Mouse (Mus musculus): ENCODE results near the gene Olfr1406.
"Not testable (repeated sequence)": the region's sequence is repeated elsewhere in the genome, so short reads cannot be mapped to it uniquely, and the experiment has no call there.

Gene Olfr1406

GRCm38 (mm10) chr1:173190540-173190939 lies at the start of gene Olfr1406:
Gene Olfr1406 (minus strand): TSS chr1:173190640.
- no peak for DNase-seq (ENCODE audit: low read depth)

DNA sequence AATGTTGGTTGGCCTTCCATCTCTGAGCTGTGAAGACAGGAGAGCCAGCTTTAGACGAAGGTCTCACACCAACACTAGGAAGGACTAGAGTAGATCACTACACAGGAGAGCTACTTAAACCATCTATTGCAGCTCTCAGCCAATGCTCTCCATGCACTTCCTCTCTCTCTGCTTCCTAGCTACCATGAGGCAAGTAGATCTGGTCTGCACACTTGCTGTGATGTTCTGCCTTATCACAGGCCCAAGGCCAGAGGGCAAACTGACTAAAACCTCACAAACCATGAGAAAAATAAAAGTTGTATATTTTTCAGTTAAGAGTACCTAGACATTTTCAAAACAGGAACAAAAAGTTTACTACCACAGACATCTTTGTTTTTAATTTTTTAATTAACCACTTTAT lies 46.6 kb upstream of the Olfr1406 start:
- DNase-seq (ENCODE audit: low read depth): not testable (repeated sequence)

DNA sequence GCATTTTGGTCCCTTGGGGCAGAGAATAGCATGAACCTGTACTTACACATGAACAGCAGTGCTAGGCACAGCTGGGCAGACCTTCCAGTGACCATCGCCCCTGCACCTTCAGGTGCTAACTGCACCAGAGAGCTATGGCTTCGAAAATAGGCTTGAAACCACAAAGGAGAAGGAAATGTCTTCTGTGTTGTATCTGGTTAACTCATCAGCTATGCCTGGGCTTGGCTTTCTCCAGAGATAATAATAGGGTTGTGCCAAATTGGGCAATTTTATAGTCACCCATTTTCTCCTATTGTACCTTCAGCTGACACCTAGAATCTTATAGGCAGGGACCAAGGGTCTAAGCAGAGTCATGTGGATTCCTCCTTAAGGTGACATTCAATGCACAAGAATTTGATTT lies 36.6 kb upstream of the Olfr1406 start, which contains the start of gene Fcer1a:
Gene Fcer1a, minus strand, starts transcription at position 134 of the 400 bp plus-strand sequence.
- no peak for DNase-seq (ENCODE audit: low read depth)

DNA sequence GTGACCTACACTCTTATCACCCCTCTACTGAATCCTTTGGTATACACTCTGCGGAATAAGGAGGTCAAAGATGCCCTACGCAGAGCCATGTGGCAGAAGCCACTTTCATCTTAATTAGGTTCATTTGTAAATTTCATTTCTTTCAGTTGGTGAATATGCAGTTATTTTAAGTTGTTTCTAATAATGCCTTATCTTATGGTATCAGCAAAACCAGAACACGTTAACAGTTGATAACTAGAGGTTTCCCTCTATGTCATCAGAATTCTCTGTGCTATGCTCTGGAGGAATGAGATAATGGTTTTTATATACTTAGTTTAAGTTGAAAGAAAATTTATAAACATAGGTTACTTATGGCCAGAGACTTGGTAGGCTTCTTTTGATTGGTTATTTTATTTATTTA lies 26.0 kb upstream of the Olfr1406 start:
- DNase-seq (ENCODE audit: low read depth): no peak

- DNase-seq (ENCODE audit: low read depth): no peak
These were observed 21.7 kb upstream of the Olfr1406 start, which contains the start of gene Olfr1404 for GRCm38 (mm10) chr1:173212092-173212491. Gene Olfr1404 (plus strand): TSS chr1:173212392.

DNA sequence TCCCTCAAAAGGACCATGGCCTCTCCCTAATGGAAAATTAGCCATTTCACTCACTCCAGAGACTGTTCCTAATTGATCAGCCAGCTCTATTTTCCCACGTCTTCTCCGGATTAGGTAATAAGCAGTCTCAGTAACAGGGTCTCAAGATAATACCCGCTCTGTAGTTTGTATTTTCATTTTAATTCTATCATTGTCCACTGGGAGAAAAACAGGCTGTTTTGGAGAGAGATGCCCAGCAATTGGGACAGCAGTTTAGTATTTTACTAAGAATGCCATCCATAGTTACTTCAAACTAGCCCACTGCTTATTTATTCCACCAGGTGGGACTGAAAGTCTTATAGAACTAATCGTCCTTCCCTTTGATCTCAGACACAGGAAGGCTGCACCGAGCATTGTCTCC lies 7.1 kb upstream of the Olfr1406 start, which contains the start of gene Olfr218:
Gene Olfr218, plus strand, starts transcription at position 301 of the 400 bp plus-strand sequence.
- no peak for DNase-seq (ENCODE audit: low read depth)

GRCm38 (mm10) chr1:173196359-173196758 lies 5.9 kb upstream of the Olfr1406 start:
- DNase-seq (ENCODE audit: low read depth): no peak

GRCm38 (mm10) chr1:173192059-173192458 lies 1.6 kb upstream of the Olfr1406 start:
- no peak for DNase-seq (ENCODE audit: low read depth)

DNA sequence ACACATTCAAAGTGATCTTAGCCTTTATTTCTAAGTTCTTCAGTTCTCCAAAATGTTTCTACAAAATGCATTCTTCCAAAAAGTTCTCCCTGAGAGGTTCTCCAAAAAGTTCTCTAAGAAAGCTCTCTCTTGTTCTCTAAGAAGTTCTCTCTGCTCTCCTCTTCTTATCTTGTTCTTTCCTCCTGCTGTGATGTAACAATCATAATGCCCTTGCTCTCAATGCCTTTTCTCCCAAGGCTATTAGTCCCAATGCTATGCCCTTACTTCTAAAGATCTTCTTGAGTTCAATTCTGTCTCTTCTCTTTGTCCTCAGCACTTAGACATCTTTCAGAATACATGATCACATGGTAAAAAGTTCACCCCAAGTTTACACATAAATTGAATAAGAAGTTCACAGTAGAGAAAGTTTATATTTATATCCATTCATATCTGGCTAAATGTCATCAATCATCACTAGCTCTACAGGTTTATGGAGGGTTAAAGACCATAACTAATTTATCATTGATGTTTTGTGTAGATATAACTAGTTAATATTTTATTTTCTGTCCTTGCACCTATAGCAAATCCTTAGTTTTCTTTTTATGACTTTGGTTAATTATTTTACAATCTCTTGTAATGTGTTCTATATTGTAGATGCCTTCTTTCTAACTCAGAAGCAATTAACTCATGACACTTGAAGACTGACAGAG lies 16.1 kb downstream of the Olfr1406 start:
- no peak for DNase-seq (ENCODE audit: low read depth)

DNA sequence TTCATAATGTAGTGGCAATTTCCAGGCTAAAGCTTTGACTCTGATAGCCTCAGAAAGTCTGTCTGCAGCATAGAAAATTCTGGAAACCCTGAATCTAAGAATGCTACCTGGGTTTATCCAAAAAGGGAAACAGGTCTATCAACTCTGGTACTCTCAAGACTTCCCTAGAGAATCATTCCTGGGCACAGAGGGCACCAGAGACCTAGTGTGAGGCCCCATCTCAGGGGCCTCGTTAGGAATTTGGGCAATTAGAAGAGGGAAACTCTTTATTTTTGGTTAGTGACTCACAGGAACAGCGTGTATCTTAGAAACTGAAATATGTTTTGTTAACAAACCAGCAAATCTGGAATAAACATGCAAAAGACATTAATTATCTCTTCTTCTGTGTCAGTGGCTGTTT lies 53.2 kb downstream of the Olfr1406 start, which contains the start of gene Olfr1408:
Gene Olfr1408, minus strand, starts transcription at position 101 of the 400 bp plus-strand sequence.
- DNase-seq (ENCODE audit: low read depth): no peak

Measured in induced T-regulatory cell, adult 2 months (primary cell).